Mouse (Mus musculus): ENCODE measurements around the gene Fbxl7.

DNA sequence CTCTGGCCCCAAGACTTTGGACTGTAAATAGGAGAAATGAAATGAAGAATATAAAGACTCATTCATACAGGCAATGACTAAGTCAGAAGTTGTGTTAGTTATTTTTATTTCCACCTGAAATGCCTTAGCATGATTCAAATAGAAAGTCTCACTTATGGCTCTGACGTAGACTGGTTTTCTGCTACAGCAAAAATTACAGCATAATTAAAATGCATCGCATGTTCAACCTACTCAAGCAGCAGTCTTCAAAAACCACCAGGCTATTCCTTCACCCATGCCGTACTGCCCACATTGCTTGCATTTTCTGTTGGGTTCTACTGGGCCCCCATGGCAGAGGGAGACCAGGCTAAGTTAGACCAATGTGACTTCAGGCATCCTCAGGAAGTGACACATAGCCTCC, 146.9 kb downstream of the Fbxl7 start:
- no peak for TF ChIP-seq CTCF (IDR thresholded peaks at IDR 0.05; ENCODE audit: low read depth)
- no peak for TF ChIP-seq EP300 (IDR thresholded peaks at IDR 0.05; ENCODE audit: low read depth)

Data from liver, postnatal 0 days (tissue).